Mouse (Mus musculus) cerebellum, adult 8-10 months (tissue): ENCODE results near the gene Ddx58.

ENCODE experiments used
- DNase-seq: peaks from one replicate; pipeline ENCODE4 v3.0.0; 2022

Gene Ddx58

DNA sequence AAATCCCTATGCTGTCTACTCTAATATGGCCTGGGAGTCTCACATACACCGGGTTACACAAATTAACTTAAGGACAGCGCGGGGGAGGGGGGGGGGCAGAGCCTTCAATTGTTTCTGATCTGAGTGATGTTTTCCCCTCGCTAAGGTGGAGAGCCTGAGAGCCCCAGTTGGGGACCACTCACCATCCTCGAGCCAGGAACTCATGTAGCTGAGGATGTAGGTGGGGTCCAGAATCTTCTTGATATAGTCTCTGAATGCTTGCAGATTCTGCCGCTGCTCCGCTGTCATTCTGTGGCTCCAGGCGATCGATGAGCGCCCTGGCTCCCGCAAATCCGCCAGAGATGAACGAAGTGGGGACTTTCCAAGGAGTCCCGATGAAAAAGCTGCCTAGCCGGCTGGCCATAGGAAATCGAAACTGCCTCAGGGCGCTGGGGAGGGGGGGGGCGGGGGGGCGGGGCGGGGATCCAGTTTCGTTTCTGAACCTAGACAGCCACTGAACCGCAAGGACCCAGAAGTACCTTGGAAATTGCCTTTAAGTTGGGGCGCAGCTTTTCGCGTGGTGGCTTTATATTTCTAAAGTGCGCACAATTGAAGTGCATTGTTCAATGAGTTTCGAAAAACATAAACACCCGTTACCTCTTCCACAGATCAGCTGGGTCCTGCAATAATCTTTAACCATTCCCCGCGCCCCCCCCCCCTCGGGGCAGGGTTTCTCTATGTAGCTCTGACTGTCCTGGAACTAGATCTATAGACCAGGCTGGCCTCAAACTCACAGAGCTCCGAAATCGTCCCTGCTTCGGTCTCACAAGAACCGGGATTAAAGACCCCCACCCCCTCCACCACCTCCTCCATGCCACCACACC lies at the start of gene Ddx58:
Gene Ddx58 (minus strand): TSS at position 420 of the 863 bp plus-strand sequence.
- DNase-seq, result peak; percentile 7

DNA sequence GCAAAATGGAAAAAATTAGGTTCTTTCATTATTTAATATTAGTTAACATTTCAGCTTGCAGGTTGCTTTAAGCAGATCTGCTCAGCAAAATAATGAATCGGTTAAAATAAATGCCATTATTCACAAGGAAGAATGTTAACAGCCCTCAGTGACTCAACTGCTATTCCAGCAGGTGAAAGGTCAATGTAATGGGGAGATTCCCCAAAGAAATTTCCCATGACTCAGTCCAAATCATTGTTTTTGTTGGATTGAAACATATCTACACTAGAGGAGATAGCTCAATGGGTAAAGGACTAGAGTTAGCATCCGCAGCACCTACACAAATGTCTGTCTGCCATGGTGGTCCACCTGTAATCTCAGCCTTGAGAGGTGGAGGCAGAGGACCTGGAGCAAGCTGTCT lies 49.4 kb upstream of the Ddx58 start:
- no peak for DNase-seq

DNA sequence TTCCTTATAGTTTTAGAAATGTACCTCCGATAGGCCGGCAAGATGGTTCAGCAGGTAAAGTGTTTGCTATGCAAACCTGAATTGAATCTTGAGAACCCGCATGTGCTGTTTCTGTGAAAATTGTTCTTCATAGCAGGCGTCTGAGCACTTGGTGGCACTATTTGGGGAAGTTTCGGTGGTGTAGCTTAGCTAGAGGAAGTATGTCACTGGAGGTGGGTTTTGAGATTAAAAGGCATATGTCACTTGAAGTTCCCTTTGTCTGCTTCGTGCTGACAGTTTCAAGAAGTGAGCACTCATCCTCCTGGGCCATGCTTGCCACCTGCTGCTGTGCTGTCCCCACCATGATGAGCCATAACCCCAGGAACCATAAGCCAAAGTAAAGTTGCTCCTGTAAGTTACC lies 47.8 kb upstream of the Ddx58 start:
- no peak for DNase-seq

DNA sequence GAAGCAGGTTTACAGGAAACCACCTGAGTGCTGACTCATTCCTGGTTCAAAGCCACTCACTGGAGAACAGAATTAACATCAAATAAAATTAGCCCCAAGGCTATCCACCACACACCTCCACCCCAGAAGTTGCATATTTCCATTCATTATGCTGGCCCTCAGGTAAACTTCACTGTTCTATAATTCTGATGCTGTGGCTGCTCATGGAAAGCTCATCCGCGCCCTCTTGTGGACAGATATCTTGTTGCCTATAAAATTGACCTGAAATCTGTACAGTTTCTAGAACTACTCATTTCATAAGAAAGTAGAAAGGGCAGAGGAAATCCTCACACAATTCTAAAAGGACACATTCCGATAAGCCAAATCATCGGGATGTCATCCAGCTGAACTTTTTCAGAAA lies 46.0 kb upstream of the Ddx58 start:
- peak; percentile 65 for DNase-seq

DNA sequence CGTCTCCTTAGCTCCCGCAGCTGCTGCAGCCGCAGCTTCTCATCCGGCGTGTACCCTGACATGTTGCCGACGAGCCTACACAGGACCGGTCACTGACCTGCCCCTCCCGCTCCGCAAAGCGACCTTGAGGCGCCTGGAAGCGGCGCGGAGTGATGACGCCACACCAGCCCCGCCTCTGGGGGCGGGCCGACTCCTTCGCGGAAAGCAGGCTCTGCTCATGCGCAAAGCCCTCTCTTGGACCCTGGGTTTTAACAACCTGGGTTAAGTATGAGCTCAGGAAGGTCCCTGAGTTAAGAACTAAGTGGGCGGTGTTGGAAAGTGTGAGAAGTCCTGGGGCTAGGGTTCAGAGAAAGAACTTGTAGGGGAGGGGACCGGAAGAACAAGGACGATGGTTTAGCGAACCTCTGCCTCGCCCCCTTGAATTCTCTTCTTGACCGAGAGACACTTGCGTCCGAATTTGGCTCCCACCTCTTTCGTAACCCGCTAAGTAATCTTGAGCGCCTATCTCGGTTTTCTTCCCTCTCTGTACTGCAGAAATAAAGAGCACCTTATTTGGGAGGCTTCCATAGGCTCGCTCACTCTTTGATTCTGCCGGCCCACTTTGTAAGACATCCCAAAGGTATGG lies 39.8 kb upstream of the Ddx58 start, which contains the start of gene Ndufb6:
Gene Ndufb6 (minus strand): TSS at position 146 of the 625 bp plus-strand sequence.
- DNase-seq, result peak; percentile 94

DNA sequence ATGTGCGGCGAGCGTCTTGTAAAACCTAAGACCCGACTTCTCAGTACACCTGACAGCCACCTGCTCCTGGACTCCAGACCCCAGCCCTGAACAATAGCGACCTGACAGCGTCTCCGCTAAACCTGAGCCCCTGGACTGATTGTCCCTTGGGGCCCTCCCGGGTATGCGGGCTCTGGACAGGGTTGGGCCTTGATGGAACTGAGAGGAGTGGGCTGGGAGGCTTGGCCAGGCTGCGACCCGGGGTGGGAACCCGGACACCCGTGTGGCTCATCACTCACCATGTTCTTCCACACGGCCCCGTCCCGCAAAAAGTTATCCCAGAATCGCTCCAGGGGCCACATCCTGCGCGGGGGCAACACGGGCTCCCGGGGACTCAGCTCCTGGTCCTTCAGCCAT lies 39.2 kb upstream of the Ddx58 start:
- no peak for DNase-seq

DNA sequence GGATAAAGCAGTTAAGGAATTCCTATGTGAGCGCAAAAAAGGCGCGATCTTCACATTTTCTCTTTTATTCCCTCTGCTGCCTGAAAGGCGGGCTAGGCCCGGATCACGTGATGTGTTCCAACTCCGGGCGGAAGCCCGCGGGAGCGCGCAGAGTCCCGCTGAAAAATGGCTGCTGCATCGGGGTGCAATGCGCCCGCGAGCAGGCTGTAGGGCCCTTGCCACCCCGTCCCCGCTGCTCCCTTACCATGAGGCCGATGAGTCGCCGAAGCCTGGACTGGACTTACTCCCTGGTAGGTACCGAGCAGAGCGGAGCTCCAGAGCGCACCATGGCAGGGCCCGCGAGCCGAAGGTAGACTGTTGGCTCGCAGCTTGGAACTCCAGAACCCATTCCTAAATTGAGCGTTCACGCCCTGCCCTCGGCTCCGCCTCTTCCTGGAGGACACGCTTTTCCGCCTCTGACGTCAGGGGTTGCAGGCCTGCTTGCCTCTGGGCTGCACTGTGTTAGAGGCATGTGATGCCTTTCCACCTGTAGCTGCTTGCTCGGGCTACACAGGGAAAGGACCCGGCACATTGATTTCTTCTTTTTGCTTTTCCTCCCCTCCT lies 29.9 kb upstream of the Ddx58 start, which contains the start of the genes Smim27 and Topors:
Gene Smim27 (plus strand): TSS at position 150 of the 603 bp plus-strand sequence.
Gene Topors (minus strand): TSS at position 421 of the 603 bp plus-strand sequence.
- DNase-seq, result peak; percentile 91

DNA sequence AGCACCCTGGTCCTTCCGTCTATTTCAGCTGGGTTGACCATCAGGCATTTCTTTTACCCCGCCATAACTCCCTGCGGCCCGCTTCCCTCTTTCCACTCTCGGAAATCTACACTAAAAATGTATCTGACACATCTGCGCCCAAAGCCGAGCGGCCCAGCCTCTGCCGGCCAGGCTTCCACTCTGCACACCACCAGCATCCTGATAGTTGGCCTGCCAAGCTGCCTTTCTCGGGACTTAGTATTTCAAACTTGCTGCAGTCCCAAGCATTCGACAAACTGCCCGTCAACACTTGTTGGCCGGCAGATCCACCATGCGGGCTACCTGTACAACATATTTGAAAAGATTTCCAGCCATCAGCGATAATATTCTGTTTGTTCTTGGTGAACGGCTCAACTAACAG lies 29.2 kb upstream of the Ddx58 start:
- DNase-seq, result no peak

DNA sequence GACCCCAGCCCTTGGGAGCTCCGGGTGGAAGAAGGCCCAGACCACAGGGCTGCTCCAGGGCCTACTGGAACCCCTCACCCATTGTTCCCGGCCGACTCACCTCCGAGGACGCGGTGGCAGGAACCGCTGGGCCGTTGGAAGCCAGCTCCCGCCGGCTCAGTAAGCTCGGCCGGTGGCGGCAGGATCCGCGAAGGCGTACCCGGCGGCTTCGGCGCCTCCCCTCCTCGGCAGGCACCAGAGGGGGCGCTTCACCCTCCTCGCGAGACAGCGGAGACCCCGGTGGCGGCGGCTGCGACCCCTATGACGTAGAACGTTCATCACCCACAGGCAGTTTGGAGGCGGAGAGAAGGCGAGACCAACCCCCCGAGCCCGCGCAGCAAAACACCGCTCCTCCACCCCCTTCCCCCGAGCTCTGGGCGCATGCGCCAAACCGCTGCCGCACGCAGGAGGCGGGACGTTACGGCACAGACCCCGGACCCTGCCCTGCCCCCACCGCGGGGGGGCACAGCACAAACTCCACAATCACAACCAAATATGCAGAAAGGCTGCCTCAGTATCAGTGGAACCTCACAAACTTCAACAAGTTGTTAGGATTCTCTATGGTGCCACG lies 28.7 kb upstream of the Ddx58 start:
- peak; percentile 78 for DNase-seq

DNA sequence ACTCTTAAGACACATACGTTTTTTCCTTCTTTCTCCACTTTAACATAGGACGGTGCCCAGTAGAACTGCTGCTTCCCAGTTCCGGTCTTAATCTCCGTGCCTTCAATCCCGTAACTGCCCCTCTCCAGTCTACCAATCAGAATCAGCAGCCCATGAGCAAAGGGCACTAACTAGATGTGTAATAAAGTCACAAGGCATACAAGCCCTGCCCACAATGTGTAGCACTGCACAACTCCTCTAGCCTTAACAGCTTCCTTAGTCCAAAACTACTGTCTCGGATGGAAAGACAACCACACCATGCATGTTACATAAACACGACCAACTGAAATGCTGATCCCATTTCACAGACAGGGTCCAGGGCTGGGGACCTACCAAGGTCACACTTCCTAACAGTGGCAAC lies 28.1 kb upstream of the Ddx58 start:
- peak; percentile 11 for DNase-seq

DNA sequence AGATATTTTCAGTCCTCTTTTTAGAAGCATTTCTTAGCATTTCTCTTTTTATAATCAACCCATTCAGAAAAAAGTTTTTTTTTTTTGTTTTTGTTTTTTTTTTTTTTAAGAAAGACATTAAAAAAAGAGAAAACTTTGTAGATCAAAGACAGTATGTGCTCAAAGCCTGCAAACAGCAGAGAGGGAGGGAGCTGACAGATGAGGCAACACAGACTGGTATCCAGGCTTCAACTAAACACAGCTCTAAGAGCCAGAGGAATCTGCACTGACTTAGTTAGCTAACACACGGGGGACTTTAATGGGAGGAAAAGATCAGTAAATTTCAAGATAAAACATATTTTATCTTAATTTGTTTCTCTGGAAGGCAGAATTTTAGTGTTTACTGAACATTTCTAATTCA lies 24.7 kb upstream of the Ddx58 start:
- no peak for DNase-seq

DNA sequence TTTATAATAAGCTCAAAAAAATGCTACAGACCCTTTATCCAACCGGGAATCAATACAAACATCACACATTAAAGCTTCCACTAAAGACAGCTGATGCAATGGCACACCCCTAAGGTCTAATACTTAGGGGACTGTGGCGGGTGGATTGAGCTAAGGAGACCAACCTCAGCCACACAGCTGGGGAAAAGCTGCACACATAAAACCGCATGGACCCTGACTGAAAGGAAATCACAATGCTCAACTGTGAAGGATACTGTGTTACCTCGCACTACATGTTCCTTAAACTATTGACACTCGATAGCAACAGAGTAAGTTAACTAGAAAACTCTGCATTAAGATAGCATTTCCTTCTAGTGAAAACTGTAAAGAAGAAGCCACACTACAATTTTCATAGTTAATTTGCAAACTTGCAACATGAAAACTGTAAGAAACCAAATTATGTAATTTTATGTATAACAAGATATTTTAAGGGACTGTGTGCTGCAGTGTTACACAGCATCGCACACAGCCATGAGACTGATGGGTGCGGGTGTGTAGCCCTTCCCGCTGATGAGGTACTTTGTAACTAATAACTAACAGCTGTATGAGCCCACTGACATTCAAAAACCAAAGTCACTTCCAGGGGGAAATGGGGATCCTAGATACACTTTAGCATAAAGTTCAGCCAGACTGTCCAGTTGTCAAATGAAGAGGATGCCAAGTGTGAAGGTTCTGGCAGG lies 14.9 kb upstream of the Ddx58 start:
- DNase-seq, result no peak

DNA sequence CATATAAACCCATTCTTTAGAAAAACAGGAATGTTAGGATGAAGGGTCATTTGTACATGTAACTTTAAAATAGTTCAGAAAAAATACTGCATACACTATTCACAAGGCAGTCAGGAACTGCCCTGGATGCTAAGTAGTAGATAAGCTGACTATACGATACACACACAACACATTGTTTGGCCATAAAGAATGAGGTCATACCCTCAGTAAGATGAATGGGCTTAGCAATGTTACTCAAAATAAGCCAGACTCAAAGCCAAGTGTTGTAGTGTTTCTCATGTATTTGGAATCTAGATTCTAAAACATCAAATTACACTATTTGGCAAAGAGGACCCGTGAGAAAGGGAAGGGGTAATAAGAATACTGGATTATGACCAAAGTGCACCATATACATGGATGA lies 14.1 kb upstream of the Ddx58 start:
- DNase-seq, result no peak

DNA sequence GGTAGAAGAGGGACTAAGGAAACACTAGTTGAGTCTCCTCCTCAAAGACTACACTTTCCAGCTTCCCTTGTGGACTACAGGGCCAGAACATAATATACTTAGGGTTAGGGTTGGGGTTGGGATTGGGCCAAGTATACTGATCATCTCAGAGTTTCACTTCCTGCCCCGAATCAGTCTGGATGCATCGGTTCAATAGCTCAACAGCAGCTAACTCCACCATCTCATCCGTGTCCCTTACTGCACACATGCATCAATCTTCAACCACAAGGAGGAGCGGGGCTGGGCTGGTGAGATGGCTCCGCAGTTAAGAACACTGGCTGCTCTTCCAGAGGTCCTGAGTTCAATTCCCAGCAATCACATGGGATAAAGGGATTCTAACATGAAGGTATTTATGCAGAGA lies 11.4 kb upstream of the Ddx58 start:
- no peak for DNase-seq

DNA sequence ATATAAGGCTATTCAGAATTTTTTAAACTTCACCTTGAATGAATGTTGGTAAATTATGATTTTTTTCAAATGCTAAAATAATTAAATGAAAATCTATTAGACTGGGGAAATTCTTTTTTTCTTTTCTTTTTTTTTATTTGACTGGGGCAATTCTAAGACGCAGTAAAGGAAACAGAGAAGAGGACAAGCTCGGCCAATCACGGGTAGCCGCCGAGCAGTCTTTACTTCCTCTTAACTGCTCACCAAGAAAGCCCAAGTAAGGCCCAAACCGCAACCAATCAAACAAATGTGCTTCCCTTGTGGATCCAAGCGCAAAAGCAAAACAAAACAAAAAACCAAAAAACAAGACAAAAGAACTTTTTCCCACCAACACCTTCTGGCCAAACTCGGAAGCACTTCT lies 4.4 kb upstream of the Ddx58 start:
- DNase-seq, result no peak

DNA sequence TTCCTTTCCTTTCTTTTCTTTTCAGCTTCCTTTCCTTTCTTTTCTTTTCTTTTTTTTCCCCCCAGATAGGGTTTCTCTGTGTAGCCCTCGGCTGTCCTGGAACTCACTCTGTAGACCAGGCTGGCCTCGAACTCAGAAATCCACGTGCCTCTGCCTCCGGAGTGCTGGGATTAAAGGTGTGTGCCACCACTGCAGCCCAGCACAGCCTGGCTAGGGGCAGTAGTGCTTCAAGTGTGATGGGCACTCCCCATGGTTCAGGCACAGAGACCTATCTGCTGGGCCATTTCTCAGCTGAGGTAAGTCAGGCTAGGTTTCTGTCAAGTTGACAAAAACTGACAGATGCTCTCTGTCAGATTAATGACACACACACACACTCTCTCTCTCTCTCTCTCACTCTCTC lies 3.4 kb upstream of the Ddx58 start:
- no peak for DNase-seq

DNA sequence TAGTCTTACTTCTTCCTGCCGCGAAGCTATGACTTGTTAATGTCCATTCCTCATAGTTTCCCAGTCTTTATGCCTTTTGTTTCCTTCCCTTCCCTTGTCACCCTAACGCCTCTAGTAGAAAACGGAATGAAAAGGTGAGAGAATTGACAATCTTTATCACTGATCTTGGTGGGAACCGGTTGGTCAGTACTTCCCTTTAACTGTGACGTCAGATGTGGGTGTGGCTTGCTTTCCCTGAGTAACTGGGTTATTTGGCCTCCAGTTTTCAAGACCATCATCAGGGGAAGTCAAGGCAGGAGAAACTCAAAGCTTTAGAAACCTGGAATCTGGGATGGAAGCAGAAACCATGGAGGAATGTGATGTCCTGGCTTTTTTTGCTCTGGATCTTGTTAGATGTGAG lies 2.3 kb upstream of the Ddx58 start:
- no peak for DNase-seq

DNA sequence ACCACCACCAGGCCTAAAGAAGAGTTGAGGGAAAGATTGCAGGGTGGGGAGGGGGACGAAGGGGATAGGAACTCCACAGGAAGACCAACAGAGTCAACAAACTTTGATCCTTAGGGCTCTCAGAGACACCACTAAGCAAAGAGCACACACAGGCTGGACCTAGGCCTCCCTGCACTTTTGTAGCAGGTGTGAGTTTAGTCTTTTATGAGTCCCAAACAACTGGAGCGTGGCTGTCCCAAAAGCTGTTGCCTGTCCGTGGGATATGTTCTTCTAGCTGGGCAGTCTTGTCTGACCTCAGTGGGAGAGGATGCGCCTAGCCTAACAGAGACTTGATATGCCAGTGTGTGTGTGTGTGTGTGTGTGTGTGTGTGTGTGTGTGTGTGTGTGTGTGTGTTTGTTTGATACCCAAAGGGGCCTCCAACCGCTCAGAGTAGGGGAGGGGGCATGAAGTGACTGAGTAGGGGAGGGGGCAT lies 680 bp upstream of the Ddx58 start:
- no peak for DNase-seq

DNA sequence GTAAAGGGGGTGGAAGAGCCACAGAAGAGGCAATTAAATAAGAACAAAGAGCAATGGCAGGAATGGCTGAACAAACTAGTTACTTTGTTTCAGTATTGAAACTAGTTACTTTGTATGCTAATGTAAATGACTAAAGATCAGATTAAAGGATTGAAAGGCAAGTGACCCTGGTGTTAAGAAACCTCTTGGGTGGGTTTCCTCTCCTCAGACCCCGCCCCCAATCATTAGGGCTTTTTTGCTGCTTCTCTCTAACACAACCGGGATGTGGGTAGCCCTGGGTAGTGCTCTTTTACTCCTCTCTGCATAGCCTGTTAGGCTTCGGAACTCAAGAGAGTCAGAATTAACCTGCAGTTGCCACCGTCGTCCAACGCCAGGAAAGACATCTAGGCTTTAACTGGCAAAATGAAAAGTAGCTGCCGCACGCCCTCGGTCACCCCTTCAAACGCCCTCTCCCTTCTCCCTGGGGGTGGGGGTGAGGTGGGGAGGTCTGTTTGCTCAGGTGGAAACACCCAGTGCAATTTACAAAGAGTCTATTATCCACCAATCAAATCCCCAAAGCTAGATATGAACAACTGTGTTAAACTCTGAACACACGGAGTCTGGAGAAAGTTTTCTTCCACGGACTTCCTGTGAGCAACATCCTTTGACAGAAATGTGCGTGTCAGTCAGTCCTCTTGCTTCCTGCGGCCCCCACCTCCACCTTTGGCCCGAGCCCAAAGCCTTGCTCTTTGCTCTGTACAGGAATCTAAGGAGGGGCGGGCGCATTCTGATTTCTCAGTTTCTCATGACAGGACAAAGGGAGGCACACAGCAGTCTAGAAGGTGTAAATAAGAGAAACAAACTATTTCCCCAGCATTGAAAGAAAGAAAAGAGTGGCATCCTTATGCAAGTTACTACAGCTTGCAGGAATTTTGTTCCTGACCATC lies 882 bp downstream of the Ddx58 start:
- peak; percentile 10 for DNase-seq

DNA sequence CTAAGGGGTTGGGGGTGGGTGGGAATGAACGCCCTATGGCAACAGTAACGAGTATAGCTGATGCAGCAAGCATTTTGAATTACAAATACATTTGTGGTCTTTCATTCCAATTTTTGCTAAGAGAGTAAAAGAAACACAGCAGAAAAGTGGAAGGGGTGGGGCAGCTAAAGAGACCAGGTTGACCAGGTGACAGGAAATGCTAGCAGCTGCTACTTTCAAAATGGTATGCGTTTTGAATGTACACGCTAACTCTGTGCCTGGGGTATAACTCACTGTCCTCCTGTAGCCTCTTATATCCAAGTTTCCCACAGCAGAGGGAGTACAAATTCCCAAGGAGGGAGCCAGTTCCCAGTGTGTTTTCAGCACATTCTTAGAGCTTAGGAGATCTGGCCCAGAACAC lies 2.8 kb downstream of the Ddx58 start:
- no peak for DNase-seq

DNA sequence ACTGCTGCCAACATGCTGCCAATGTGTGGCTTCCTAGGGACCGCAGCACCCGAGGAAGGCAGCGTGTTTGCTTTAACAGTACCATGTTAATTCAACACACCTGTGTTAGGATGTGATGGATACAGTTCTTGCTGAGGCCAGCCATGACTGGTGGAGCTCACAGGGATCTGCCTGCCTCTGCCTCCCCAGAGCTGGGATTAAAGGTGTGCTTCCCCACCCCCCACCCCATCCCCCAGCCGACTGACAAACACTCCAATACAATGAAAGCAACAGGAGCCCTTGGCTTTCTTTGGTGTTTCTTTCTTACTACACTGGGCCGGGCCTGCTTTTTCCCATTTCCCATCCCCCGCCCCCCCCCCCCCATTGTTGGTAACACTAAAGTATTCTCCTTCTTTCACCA lies 5.4 kb downstream of the Ddx58 start:
- DNase-seq, result no peak
